Mouse (Mus musculus) c-Kit-positive CD71-negative TER-119-negative erythroid progenitor cells, embryonic 14.5 days (primary cell): ENCODE measurements at regions not wholly inside any gene's neighbourhood (a gene's known extent, or its start where the extent isn't known, plus 50 kb on each side); places are given as distances from the start of the nearest gene placed in this dataset.

Experiments used
- DNase-seq: peaks from one replicate; pipeline ENCODE4 v3.0.0-alpha.2; 2013; ENCODE audit warnings: low read depth

DNA sequence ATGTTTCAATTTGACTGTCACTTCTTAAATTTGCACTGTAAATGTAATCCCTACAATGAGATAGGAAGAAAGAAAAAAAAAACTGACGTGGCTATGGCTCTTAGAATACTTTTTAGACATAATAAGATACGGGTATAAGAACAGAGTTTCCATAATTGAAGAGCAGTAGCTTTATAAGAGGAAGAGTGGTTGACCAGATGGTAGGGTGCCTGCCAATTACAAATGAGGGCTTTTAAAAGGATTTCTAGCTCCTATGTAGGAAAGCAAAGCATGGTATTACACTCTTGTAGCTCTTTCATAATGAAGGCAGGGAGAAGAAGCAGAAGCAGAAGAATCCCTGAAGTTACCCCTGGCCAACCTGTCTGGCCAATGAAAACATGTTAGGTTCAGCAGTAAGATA is 239.7 kb upstream of the Car10 start:
- DNase-seq: no peak

DNA sequence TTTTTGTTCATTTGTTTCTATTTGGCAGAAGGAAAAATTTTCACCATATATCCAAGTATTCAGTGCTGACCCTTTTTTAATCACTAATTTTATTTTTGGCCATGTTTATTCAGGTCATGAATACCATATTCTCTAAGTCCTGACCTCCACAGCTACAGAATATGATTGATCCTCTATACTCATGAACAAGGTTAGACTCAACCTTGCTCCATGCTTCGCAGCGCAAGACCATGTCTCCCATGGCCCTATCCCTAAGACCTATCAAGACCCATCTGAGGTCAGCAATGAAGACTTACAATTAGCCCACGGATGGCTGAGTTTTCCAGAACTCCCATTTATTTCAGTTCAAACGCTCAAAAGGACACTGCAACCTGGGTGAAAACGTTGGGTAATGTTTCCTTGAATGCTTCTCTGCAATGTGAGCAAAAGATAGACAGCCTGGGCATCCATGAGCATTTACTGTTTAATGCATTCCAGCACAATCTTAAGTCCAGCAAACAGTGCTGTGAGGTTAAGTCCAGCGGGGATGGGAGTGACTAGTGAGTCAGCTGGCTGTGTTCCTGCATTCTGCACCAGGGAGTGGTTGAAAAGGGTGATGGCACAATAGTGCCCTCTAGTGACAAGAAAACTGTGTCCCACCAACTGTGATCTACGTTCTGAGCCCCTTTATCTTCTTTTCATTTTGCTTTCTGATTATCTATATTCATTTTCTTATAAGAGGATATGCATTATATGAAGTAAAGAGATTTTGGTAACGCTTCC is 208.0 kb upstream of the Car10 start:
- peak; percentile 6 for DNase-seq

DNA sequence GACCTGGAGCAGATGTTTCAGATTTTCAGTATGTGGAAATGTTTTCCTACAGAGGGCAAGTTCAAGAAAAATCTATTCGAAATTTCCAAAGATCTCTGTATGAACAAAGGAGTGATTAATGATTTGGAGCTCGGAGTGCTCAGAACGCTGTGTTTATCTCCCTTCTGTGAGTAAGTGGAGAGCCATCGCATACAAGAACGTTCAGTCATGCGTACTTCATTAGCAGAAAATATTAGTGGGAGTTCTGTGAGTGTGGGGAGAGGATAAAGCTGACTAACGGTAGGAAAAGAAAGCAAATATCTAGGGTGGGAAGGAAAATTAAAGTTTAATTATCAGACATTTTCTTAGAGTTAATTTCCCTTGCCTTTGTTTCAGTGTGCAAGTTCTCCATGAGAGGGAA is 198.5 kb upstream of the Car10 start:
- no peak for DNase-seq
